Mouse (Mus musculus): Measurements from ENCODE around the gene Saa1.
A peak's percentile ranks its signal among the peaks of the same experiment; 100 is the strongest.
"Not testable (repeated sequence)": the region's sequence is repeated elsewhere in the genome, so short reads cannot be mapped to it uniquely, and the experiment has no call there.

The Saa1 gene

GRCm38 (mm10) chr7:46742880-46743279 lies at the start of gene Saa1:
TSS of gene Saa1 (minus strand) at chr7:46742980.
- not testable (repeated sequence) for DNase-seq

GRCm38 (mm10) chr7:46789177-46789849 lies 46.5 kb upstream of the Saa1 start:
- DNase-seq, result no peak

- DNase-seq, result no peak
Observed at GRCm38 (mm10) chr7:46770706-46771105, 27.9 kb upstream of the Saa1 start.

GRCm38 (mm10) chr7:46768451-46768850 lies 25.7 kb upstream of the Saa1 start:
- no peak for DNase-seq

- DNase-seq, result no peak
Observed at GRCm38 (mm10) chr7:46767371-46767770, 24.6 kb upstream of the Saa1 start.

GRCm38 (mm10) chr7:46764672-46765071 lies 21.9 kb upstream of the Saa1 start:
- DNase-seq, result no peak

- no peak for DNase-seq
Observed at GRCm38 (mm10) chr7:46762601-46763000, 19.8 kb upstream of the Saa1 start.

GRCm38 (mm10) chr7:46761049-46761795 lies 18.4 kb upstream of the Saa1 start:
- no peak for DNase-seq

- DNase-seq, result no peak
Observed at GRCm38 (mm10) chr7:46751490-46751889, 8.7 kb upstream of the Saa1 start, which contains the start of gene Saa2. TSS of gene Saa2 (plus strand) at chr7:46751790.

GRCm38 (mm10) chr7:46748459-46748858 lies 5.7 kb upstream of the Saa1 start:
- DNase-seq, result no peak

GRCm38 (mm10) chr7:46746381-46746780 lies 3.6 kb upstream of the Saa1 start:
- DNase-seq, result no peak

GRCm38 (mm10) chr7:46745816-46746215 lies 3.0 kb upstream of the Saa1 start:
- no peak for DNase-seq

- not testable (repeated sequence) for DNase-seq
Observed at GRCm38 (mm10) chr7:46740041-46740440, 2.7 kb downstream of the Saa1 start.

GRCm38 (mm10) chr7:46738561-46739460 lies 4.0 kb downstream of the Saa1 start:
- no peak for DNase-seq

- no peak for DNase-seq
Observed at GRCm38 (mm10) chr7:46734983-46735382, 7.8 kb downstream of the Saa1 start.

GRCm38 (mm10) chr7:46732458-46732857 lies 10.3 kb downstream of the Saa1 start, which contains the start of gene Saa4:
TSS of gene Saa4 (minus strand) at chr7:46732603.
- no peak for DNase-seq

GRCm38 (mm10) chr7:46727584-46727983 lies 15.2 kb downstream of the Saa1 start:
- no peak for DNase-seq

GRCm38 (mm10) chr7:46724396-46724795 lies 18.4 kb downstream of the Saa1 start:
- peak; percentile 19 for DNase-seq

GRCm38 (mm10) chr7:46723849-46724248 lies 18.9 kb downstream of the Saa1 start:
- DNase-seq, result no peak

- no peak for DNase-seq
Observed at GRCm38 (mm10) chr7:46723354-46723753, 19.4 kb downstream of the Saa1 start.

GRCm38 (mm10) chr7:46720460-46720859 lies 22.3 kb downstream of the Saa1 start:
- DNase-seq, result no peak

GRCm38 (mm10) chr7:46719526-46719925 lies 23.3 kb downstream of the Saa1 start:
- DNase-seq, result no peak

- DNase-seq, result no peak
Observed at GRCm38 (mm10) chr7:46718591-46719270, 24.0 kb downstream of the Saa1 start.
